Mouse (Mus musculus): ENCODE measurements around the gene Bard1.

Bard1 gene

GRCm38 (mm10) chr1:71045141-71045540, 57.8 kb downstream of the Bard1 start:
- DNase-seq, result no peak

- DNase-seq, result no peak
Measured at GRCm38 (mm10) chr1:71043951-71044350, 59.0 kb downstream of the Bard1 start.

GRCm38 (mm10) chr1:71036999-71037398, 65.9 kb downstream of the Bard1 start:
- peak; percentile 4 for DNase-seq

GRCm38 (mm10) chr1:71035565-71035964, 67.4 kb downstream of the Bard1 start:
- DNase-seq, result no peak

- DNase-seq, result no peak
Measured at GRCm38 (mm10) chr1:71022766-71023165, 80.2 kb downstream of the Bard1 start.

- no peak for DNase-seq
Measured at GRCm38 (mm10) chr1:71014345-71014744, 88.6 kb downstream of the Bard1 start.

GRCm38 (mm10) chr1:71005998-71006397, 96.9 kb downstream of the Bard1 start:
- no peak for DNase-seq

- no peak for DNase-seq
Measured at GRCm38 (mm10) chr1:71004177-71004576, 98.8 kb downstream of the Bard1 start.

GRCm38 (mm10) chr1:71003741-71004140, 99.2 kb downstream of the Bard1 start:
- no peak for DNase-seq

- DNase-seq, result no peak
Measured at GRCm38 (mm10) chr1:70997377-70997993, 105.5 kb downstream of the Bard1 start.

- DNase-seq, result peak; percentile 58
Measured at GRCm38 (mm10) chr1:70996766-70997165, 106.2 kb downstream of the Bard1 start.
